Mouse (Mus musculus): Measurements from ENCODE around the gene Fzd10.

DNA sequence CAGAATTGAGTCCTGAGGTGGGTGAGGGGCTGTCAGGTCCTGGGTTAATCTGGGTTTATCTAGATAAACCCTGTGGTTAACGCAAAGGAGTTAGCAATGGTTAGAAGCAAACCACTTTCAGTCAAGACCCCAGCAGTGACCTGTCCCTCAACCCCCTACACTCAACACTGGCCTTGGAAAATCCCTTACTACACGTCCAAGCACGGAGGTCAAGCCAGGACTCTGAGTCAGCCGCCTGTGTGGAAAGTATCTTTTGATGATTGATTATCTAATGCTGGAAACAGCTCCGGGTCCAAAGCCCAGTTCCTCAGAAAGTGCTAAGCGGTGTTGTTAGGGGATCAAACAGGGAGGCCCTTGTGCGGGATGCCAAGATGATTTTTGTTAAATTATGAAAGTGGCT lies 42.5 kb upstream of the Fzd10 start:
- TF ChIP-seq CTCF (IDR thresholded peaks at IDR 0.05 in 2 of 3, conservative IDR thresholded peaks at IDR 0.05 in 1 of 3; ENCODE audit: control insufficient read depth in 1 of 3, insufficient read depth in 1 of 3, low read depth in 2 of 3, low read length in 3 of 3, poor library complexity in 1 of 3, severe bottlenecking in 1 of 3), result no peak
- TF ChIP-seq RAD21 (IDR thresholded peaks at IDR 0.05; ENCODE audit: low read depth, low read length), result no peak
- no peak for TF ChIP-seq NRF1 (IDR thresholded peaks at IDR 0.05; ENCODE audit: insufficient read depth, low read depth, low read length, poor library complexity, severe bottlenecking)
- no peak for TF ChIP-seq GABPA (IDR thresholded peaks at IDR 0.05; ENCODE audit: low read depth, low read length)
- no peak for TF ChIP-seq UBTF (IDR thresholded peaks at IDR 0.05; ENCODE audit: borderline replicate concordance, insufficient read depth, low read depth, low read length)
- TF ChIP-seq SIN3A (IDR thresholded peaks at IDR 0.05; ENCODE audit: low read length), result no peak
- no peak for TF ChIP-seq TAL1 (IDR thresholded peaks at IDR 0.05; ENCODE audit: low read length)
- TF ChIP-seq POLR2A (IDR thresholded peaks at IDR 0.05; ENCODE audit: control insufficient read depth in 1 of 2, insufficient read depth in 1 of 2, low read depth in 1 of 2, low read length in 2 of 2, poor library complexity in 1 of 2), result no peak
- no peak for TF ChIP-seq USF1 (IDR thresholded peaks at IDR 0.05; ENCODE audit: low read depth, low read length)
- TF ChIP-seq ELF1 (IDR thresholded peaks at IDR 0.05; ENCODE audit: low read depth, low read length), result no peak
- no peak for TF ChIP-seq POLR2AphosphoS2 (IDR thresholded peaks at IDR 0.05; ENCODE audit: low read length)
- TF ChIP-seq E2F4 (IDR thresholded peaks at IDR 0.05; ENCODE audit: borderline replicate concordance, low read depth, low read length), result no peak
- no peak for TF ChIP-seq MAFK (IDR thresholded peaks at IDR 0.05; ENCODE audit: borderline replicate concordance, low read depth, low read length)

Data from MEL (cell line).